Mouse (Mus musculus) olfactory bulb, adult 2 months (tissue): ENCODE measurements around the gene Cyp2c70.

Source experiments
- CTCF ChIP-seq: fragments of 200-500 bp; IDR thresholded peaks from 2 replicates; pipeline ENCODE4 v1.5.1; 2012; ENCODE audit warnings: low read depth, mild to moderate bottlenecking, low read length, moderate library complexity; ENCODE audit not compliant: insufficient read depth
- POLR2A ChIP-seq: fragments of 200-500 bp; IDR thresholded peaks from 2 replicates; pipeline ENCODE4 v1.6.1; 2012; ENCODE audit warnings: mild to moderate bottlenecking, low read depth, low read length, moderate library complexity; ENCODE audit not compliant: insufficient read depth

DNA sequence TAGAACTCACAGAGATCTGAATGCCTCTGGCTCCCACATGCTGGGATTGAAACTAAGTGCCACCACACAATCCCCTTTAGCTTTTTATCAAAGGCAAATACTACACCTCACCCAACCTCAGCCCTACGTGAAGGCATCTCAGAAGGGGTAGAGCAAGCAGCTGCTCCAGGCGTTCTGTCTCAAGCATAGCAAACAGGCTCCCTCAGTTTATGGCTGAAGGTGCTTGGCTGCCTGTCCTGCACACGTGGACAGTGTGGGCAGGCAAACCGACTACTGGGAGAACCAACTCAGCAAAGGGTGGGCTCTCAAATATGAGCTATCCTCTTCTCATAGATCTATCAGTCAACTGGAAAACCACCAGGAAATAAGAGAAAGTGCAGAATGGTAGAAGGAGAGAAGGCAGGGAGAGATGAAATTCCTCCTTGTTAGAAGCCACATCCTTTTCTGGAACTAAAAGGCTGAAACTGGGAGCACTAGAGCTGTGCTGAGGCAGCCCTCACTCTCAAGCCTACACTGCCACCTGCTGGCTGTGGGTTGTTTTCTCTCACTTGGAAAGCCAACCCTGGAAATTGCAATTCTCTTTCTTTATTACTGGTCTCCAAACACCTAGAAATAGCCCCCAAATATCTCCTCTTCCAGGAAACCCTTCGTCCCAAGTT, 38.1 kb upstream of the Cyp2c70 start:
- peak; percentile 21; the same call in 1 of the 2 replicates for TF ChIP-seq CTCF
- no peak for TF ChIP-seq POLR2A
